Mouse (Mus musculus) retina, postnatal 1 day (tissue): ENCODE measurements at regions not wholly inside any gene's neighbourhood (a gene's known extent, or its start where the extent isn't known, plus 50 kb on each side); places are given as distances from the start of the nearest gene placed in this dataset.
A peak's percentile ranks its signal among the peaks of the same experiment; 100 is the strongest.

Experiments used
- DNase-seq: peaks from one replicate; pipeline ENCODE4 v3.0.0-alpha.2; 2012

GRCm38 (mm10) chr2:56460625-56461590 is 662.9 kb downstream of the Nr4a2 start:
- peak; percentile 46 for DNase-seq

- DNase-seq: no peak
These were observed 664.4 kb downstream of the Nr4a2 start for GRCm38 (mm10) chr2:56459430-56459829.

GRCm38 (mm10) chr2:56457594-56457993 is 666.2 kb downstream of the Nr4a2 start:
- DNase-seq: peak; percentile 22

- peak; percentile 4 for DNase-seq
These were observed 667.9 kb downstream of the Nr4a2 start for GRCm38 (mm10) chr2:56455856-56456395.

- peak; percentile 73 for DNase-seq
These were observed 669.2 kb downstream of the Nr4a2 start for GRCm38 (mm10) chr2:56454611-56455066.

GRCm38 (mm10) chr2:56440916-56441315 is 682.9 kb downstream of the Nr4a2 start:
- DNase-seq: no peak
